Mouse (Mus musculus): ENCODE measurements around the gene Fahd2a. TPM values are rescaled to one million over a fixed set of nuclear protein-coding genes. Genes with fewer than 3 reads are reported as not detected.

Gene Fahd2a
- polyA plus RNA-seq, 1 experiment from 2014 or later: 26.3 TPM

Other genes with a start within 250 kb of the Fahd2a start
- 2.6 and 2.8 TPM in 2 replicates for gene 1810024B03Rik, start 236.3 kb downstream of the Fahd2a start, polyA plus RNA-seq (2016; fragmentation: Nextera tagmentation; extraction: Ambion mirVana)
- gene Snrnp200, start 236.2 kb downstream of the Fahd2a start, polyA plus RNA-seq (2016; fragmentation: Nextera tagmentation; extraction: Ambion mirVana): 71.9 and 76.8 TPM in 2 replicates
- 64.1 and 64.5 TPM in 2 replicates for gene Ciao1, start 196.7 kb downstream of the Fahd2a start, polyA plus RNA-seq (2016; fragmentation: Nextera tagmentation; extraction: Ambion mirVana)
- 37.5 and 41.7 TPM in 2 replicates for gene Tmem127, start 196.7 kb downstream of the Fahd2a start, polyA plus RNA-seq (2016; fragmentation: Nextera tagmentation; extraction: Ambion mirVana)
- gene Stard7, start 174.3 kb downstream of the Fahd2a start, polyA plus RNA-seq (2016; fragmentation: Nextera tagmentation; extraction: Ambion mirVana): 88.4 and 88.7 TPM in 2 replicates
- 9.7 TPM in 2 replicates for gene Dusp2, start 108.4 kb downstream of the Fahd2a start, polyA plus RNA-seq (2016; fragmentation: Nextera tagmentation; extraction: Ambion mirVana)
- gene Astl, start 105.9 kb downstream of the Fahd2a start, polyA plus RNA-seq (2016; fragmentation: Nextera tagmentation; extraction: Ambion mirVana): not detected in 2 replicates
- gene Adra2b, start 81.4 kb downstream of the Fahd2a start, polyA plus RNA-seq (2016; fragmentation: Nextera tagmentation; extraction: Ambion mirVana): 1.3 TPM in 2 replicates
- gene Gpat2, start 19.4 kb downstream of the Fahd2a start, polyA plus RNA-seq (2016; fragmentation: Nextera tagmentation; extraction: Ambion mirVana): 0.14 TPM in 2 replicates
- gene Kcnip3, start 77.5 kb upstream of the Fahd2a start, polyA plus RNA-seq (2016; fragmentation: Nextera tagmentation; extraction: Ambion mirVana): 1.6 TPM in 2 replicates
- 0.32 and 0.60 TPM in 2 replicates for gene Prom2, start 96.9 kb upstream of the Fahd2a start, polyA plus RNA-seq (2016; fragmentation: Nextera tagmentation; extraction: Ambion mirVana)
- gene Zfp661, start 142.5 kb upstream of the Fahd2a start, polyA plus RNA-seq (2016; fragmentation: Nextera tagmentation; extraction: Ambion mirVana): 8.6 and 9.5 TPM in 2 replicates
- 149 and 151 TPM in 2 replicates for gene Mrps5, start 142.7 kb upstream of the Fahd2a start, polyA plus RNA-seq (2016; fragmentation: Nextera tagmentation; extraction: Ambion mirVana)
- gene Mal, start 212.1 kb upstream of the Fahd2a start, polyA plus RNA-seq (2016; fragmentation: Nextera tagmentation; extraction: Ambion mirVana): 0.96 and 1.1 TPM in 2 replicates